Mouse (Mus musculus): ENCODE results near the gene Spib. TPM values are rescaled to one million over a fixed set of nuclear protein-coding genes. Genes with fewer than 3 reads are reported as not detected.
A peak's percentile ranks its signal among the peaks of the same experiment; 100 is the strongest.

The Spib gene
- polyA plus RNA-seq, 1 experiment from 2014 or later, result not detected

DNA sequence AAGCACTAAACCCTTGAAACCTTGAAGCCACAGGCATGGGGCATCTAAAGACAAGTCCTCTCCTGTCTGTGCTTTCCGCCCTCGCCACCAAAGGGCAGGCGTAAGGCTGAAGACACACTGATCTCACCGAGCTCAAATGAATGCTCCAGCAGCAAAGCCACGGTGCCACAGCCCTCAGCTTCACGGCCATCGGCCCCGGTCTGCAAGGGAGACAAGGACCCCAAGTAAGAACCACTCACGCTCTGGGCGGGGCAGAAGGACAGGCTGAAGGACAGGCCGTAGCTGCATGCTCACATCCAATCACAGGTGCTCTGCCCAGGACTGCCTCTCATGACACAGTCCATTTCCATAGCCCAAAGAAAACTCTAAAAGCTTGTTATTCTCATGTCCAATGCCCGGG, 37.2 kb downstream of the Spib start:
- H3K4me1 ChIP-seq, result peaks cover 31% of the 10 kb centered on the region
- H3K9me3 ChIP-seq (replicated peaks), result no peaks in the 10 kb centered on the region
- H3K4me2 ChIP-seq, result peak overlapping the region; percentile 83; the same call in 1 of the 2 replicates
- no peaks in the 10 kb centered on the region for H3K27me3 ChIP-seq (replicated peaks)
- H3K36me3 ChIP-seq, result peaks cover 43% of the 10 kb centered on the region
- no peak overlapping the region for H3K9ac ChIP-seq (replicated peaks)
- H3K4me3 ChIP-seq (replicated peaks), result no peak overlapping the region; the same call in 1 of the 2 replicates
- WGBS, result 93% methylated on average over 12 of the region's 12 CpGs
- no peak overlapping the region for H3K27ac ChIP-seq (replicated peaks)
- ATAC-seq (ENCODE audit: low FRiP score), result no peak

DNA sequence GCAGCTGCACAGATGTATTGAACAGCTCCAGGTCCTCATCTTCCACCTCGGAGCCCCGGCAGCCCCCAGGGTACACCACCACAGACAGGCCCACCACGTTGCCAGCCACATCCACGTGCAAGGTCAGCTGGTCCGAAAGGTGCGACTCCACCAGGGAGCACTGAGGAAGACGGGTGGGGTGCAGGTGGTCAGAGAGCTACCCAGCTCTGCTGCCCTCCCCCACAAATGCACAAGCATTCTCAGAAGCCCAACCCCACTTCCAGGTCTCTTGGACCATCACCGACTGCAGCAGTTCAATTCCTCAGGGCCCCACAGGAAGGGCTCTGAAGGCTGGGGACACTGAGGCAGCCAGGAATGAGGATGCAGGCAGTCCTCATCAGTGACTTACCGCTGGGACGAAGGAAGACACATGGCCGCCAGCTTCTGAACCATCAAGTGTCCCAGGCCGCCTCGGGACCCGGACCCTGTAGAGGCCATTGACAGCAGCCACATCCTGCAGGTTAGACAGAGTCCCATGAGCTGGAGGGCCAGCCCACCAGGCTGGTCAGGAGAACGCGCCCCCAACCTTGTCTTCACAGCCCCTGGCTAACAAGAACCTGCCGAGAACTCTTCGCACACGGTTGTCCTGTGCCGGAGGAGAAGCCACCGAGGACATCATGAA, 39.6 kb downstream of the Spib start:
- Histone ChIP-seq H3K4me1 (peaks cover 28% of the 10 kb centered on the region), H3K27me3 (replicated peaks) (no peaks in the 10 kb centered on the region), H3K9ac (replicated peaks) (no peak overlapping the region), H3K4me2 (no peak overlapping the region), H3K27ac (replicated peaks) (no peak overlapping the region), H3K9me3 (replicated peaks) (no peaks in the 10 kb centered on the region), H3K4me3 (replicated peaks) (no peak overlapping the region), H3K36me3 (peaks cover 53% of the 10 kb centered on the region)
- 96% methylated on average over 21 of the region's 21 CpGs for WGBS
- no peak for ATAC-seq (ENCODE audit: low FRiP score)

DNA sequence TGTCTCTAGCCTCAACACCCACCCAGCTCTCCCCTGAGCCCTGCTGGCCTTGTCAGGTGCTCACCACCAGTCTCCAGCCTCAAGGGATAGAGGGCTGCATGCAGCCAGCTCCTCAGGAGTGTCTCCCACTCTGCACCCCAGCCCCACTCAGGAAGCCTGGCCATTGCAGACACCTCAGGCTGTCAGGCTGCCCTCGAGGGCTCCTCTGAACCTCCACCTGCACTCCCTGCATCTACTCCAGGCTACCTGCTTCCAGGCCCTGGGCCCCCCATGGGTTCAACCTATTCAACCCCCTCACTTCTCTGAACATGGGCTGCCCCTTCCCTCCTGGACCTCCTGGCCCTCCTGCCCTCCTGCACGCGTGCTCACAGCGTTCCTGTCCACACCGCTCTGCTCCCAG, 40.5 kb downstream of the Spib start:
- WGBS, result 100% methylated on average over 5 of the region's 5 CpGs
- Histone ChIP-seq H3K27me3 (replicated peaks) (no peaks in the 10 kb centered on the region), H3K4me1 (peaks cover 24% of the 10 kb centered on the region), H3K9me3 (replicated peaks) (no peaks in the 10 kb centered on the region), H3K27ac (replicated peaks) (no peak overlapping the region), H3K9ac (replicated peaks) (no peak overlapping the region), H3K36me3 (peaks cover 53% of the 10 kb centered on the region), H3K4me2 (no peak overlapping the region), H3K4me3 (replicated peaks) (no peak overlapping the region)
- ATAC-seq (ENCODE audit: low FRiP score), result no peak

- H3K36me3 ChIP-seq, result peaks cover 53% of the 10 kb centered on the region
- WGBS, result 76% methylated on average over 4 of the region's 4 CpGs
Measured at GRCm38 (mm10) chr7:44490281-44490680, 41.6 kb downstream of the Spib start.

GRCm38 (mm10) chr7:44488545-44488944, 43.3 kb downstream of the Spib start:
- H3K9ac ChIP-seq (replicated peaks), result no peak overlapping the region
- 96% methylated on average over 8 of the region's 8 CpGs for WGBS
- peaks cover 46% of the 10 kb centered on the region for H3K36me3 ChIP-seq
- 0 out of 2 replicates have a peak, but pooled peaks cover 6% of the 10 kb centered on the region for H3K4me1 ChIP-seq
- no peaks in the 10 kb centered on the region for H3K27me3 ChIP-seq (replicated peaks)
- H3K4me2 ChIP-seq, result no peak overlapping the region
- no peak for ATAC-seq (ENCODE audit: low FRiP score)
- no peak overlapping the region for H3K27ac ChIP-seq (replicated peaks)
- H3K9me3 ChIP-seq (replicated peaks), result no peaks in the 10 kb centered on the region
- no peak overlapping the region for H3K4me3 ChIP-seq (replicated peaks)

More at GRCm38 (mm10) chr7:44490281-44490680, 41.6 kb downstream of the Spib start:
- Histone ChIP-seq H3K9ac (replicated peaks) (no peak overlapping the region), H3K9me3 (replicated peaks) (no peaks in the 10 kb centered on the region), H3K27me3 (replicated peaks) (no peaks in the 10 kb centered on the region), H3K4me2 (no peak overlapping the region), H3K4me3 (replicated peaks) (no peak overlapping the region), H3K27ac (replicated peaks) (no peak overlapping the region), H3K4me1 (peaks cover 18% of the 10 kb centered on the region)
- ATAC-seq (ENCODE audit: low FRiP score), result no peak

- H3K4me2 ChIP-seq, result no peak overlapping the region
Measured at GRCm38 (mm10) chr7:44487936-44488335, 43.9 kb downstream of the Spib start.

DNA sequence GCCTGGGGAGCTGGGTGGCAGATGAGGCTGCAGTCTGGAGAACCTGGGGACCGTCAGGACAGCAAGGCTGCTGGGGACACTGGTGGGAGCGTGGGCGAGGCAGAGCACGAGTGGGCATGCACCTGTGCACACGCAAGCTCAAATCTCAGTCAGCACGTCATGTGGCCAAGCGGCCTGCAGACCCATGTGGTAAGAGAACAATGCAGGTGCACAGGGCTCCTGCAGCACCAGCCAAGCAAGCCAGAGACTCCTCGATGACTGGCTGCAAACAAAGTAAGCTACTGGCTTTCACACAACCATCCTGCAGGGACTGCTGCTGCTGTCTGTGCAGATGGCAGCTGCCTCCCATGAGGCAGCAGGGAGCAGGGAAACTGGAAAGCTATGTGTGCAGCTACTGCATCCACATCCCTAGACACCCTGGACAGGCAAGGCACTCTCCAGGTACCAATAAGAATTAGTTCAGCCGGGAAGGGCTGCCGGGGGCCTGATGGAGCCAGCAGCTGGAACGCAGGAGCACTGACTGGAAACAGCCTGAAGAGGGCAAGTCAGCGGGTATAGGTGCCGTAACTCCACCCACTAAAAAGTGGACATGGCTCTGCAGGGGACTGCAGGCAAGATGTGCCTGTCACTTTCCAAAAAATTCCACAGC, 44.8 kb downstream of the Spib start:
- peak overlapping the region; percentile 51; the same call in 1 of the 2 replicates for H3K27ac ChIP-seq (replicated peaks)

More at GRCm38 (mm10) chr7:44487936-44488335, 43.9 kb downstream of the Spib start:
- Histone ChIP-seq H3K36me3 (peaks cover 41% of the 10 kb centered on the region), H3K9me3 (replicated peaks) (no peaks in the 10 kb centered on the region), H3K4me3 (replicated peaks) (no peak overlapping the region), H3K27me3 (replicated peaks) (no peaks in the 10 kb centered on the region), H3K9ac (replicated peaks) (no peak overlapping the region), H3K27ac (replicated peaks) (no peak overlapping the region), H3K4me1 (0 out of 2 replicates have a peak, but pooled peaks cover 6% of the 10 kb centered on the region)
- 88% methylated on average over 7 of the region's 7 CpGs for WGBS
- ATAC-seq (ENCODE audit: low FRiP score), result no peak

DNA sequence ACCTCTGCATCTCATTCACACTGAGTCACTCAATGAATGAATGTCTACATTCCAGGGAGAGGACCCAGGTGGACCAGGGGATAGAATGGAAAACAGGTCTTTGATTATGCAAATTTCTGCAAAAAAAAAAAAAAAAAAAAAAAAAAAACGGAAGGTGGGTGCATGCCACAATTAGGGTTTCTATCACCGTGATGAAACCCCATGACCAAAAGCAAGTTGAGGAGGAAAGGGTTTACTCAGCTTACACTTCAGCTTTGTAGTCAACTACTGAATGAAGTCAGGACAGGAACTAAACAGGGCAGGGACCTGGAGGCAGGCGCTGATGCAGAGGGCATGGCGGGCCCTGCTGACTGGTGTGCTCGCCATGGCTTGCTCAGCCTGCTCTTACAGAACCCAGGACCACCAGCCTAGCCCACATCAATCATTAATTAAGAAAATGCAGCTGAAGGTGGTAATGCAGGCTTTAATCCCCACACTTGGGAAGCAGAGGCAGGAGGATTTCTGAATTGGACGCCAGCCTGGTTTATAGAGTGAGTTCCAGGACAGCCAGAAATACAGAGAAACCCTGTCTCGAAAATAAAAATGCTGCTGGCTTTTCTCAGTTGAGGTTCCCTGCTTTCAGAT, 46.2 kb downstream of the Spib start:
- H3K4me2 ChIP-seq, result no peak overlapping the region
- H3K4me3 ChIP-seq (replicated peaks), result no peak overlapping the region
- no peak overlapping the region for H3K9ac ChIP-seq (replicated peaks)
- H3K36me3 ChIP-seq, result peaks cover 20% of the 10 kb centered on the region
- no peak overlapping the region for H3K27ac ChIP-seq (replicated peaks)
- H3K4me1 ChIP-seq, result 0 out of 2 replicates have a peak, but pooled peaks cover 3% of the 10 kb centered on the region
- ATAC-seq (ENCODE audit: low FRiP score), result no peak
- no peaks in the 10 kb centered on the region for H3K9me3 ChIP-seq (replicated peaks)
- WGBS, result 74% methylated on average over 7 of the region's 7 CpGs
- peaks cover 8% of the 10 kb centered on the region for H3K27me3 ChIP-seq (replicated peaks)

More for the DNA sequence above, 44.8 kb downstream of the Spib start:
- no peak for ATAC-seq (ENCODE audit: low FRiP score)
- Histone ChIP-seq H3K36me3 (peaks cover 34% of the 10 kb centered on the region), H3K4me1 (0 out of 2 replicates have a peak, but pooled peaks cover 6% of the 10 kb centered on the region), H3K9ac (replicated peaks) (no peak overlapping the region), H3K4me2 (no peak overlapping the region), H3K4me3 (replicated peaks) (no peak overlapping the region), H3K27me3 (replicated peaks) (no peaks in the 10 kb centered on the region; the same call in 1 of the 2 replicates), H3K9me3 (replicated peaks) (no peaks in the 10 kb centered on the region)
- 64% methylated on average over 13 of the region's 13 CpGs for WGBS

GRCm38 (mm10) chr7:44484841-44485571, 46.9 kb downstream of the Spib start:
- Histone ChIP-seq H3K9ac (replicated peaks) (no peak overlapping the region), H3K27ac (replicated peaks) (no peak overlapping the region), H3K4me3 (replicated peaks) (no peak overlapping the region), H3K36me3 (peaks cover 13% of the 10 kb centered on the region; the same call in 1 of the 2 replicates), H3K9me3 (replicated peaks) (no peaks in the 10 kb centered on the region), H3K4me1 (0 out of 2 replicates have a peak, but pooled peaks cover 3% of the 10 kb centered on the region), H3K27me3 (replicated peaks) (peaks cover 8% of the 10 kb centered on the region), H3K4me2 (no peak overlapping the region)
- peak; percentile 77 for ATAC-seq (ENCODE audit: low FRiP score)
- 44% methylated on average over 5 of the region's 5 CpGs for WGBS

- 100% methylated on average over 1 of the region's 1 CpGs for WGBS
- no peak for ATAC-seq (ENCODE audit: low FRiP score)
- H3K27ac ChIP-seq (replicated peaks), result no peak overlapping the region
- H3K36me3 ChIP-seq, result peaks cover 7% of the 10 kb centered on the region; the same call in 1 of the 2 replicates
- no peak overlapping the region for H3K9ac ChIP-seq (replicated peaks)
- no peak overlapping the region for H3K4me2 ChIP-seq
- H3K4me3 ChIP-seq (replicated peaks), result no peak overlapping the region
- no peaks in the 10 kb centered on the region for H3K9me3 ChIP-seq (replicated peaks)
- H3K4me1 ChIP-seq, result 0 out of 2 replicates have a peak, but pooled peaks cover 3% of the 10 kb centered on the region
- H3K27me3 ChIP-seq (replicated peaks), result peaks cover 10% of the 10 kb centered on the region
Measured at GRCm38 (mm10) chr7:44484109-44484508, 47.8 kb downstream of the Spib start.

DNA sequence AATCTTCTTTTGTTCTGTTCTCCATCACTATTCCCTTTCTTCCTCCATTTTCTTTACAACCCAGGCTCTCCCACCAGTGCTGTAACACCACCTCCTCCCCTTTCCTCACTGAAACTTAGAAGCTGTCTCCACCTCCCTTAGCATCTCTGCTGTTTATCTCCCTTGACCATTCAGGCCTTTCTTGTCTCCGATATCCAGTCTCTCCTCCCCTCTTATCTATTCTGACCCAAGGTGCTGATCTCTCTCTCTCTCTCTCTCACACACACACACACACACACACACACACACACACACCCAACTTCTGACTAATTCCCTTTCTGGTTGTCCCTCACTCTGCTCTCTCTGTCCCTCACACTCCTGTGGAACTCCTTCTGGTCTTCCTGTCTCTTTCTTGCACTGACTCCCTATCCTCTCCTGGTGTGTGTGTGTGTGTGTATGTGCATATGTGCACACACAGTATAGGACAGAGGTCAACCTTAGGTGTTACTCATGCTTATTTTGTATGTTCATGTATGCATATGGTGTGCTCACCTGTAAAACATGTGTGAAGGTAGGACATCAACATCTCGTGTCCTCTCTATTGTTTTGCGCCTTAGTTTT, 48.9 kb downstream of the Spib start:
- peaks cover 10% of the 10 kb centered on the region for H3K27me3 ChIP-seq (replicated peaks)
- no peak for ATAC-seq (ENCODE audit: low FRiP score)
- WGBS, result 79% methylated on average over 3 of the region's 3 CpGs

More for the DNA sequence above, 48.9 kb downstream of the Spib start:
- Histone ChIP-seq H3K4me2 (no peak overlapping the region), H3K9me3 (replicated peaks) (no peaks in the 10 kb centered on the region), H3K36me3 (no peaks in the 10 kb centered on the region), H3K4me3 (replicated peaks) (no peak overlapping the region), H3K9ac (replicated peaks) (no peak overlapping the region), H3K27ac (replicated peaks) (no peak overlapping the region), H3K4me1 (0 out of 2 replicates have a peak, but pooled peaks cover 3% of the 10 kb centered on the region)
